Mouse (Mus musculus) lung, adult 2 months (tissue): ENCODE results near the gene Ankrd65.

Source experiments
- CTCF ChIP-seq: fragments of 200-500 bp; IDR thresholded peaks from 2 replicates; pipeline ENCODE4 v1.5.1; 2011; ENCODE audit warnings: mild to moderate bottlenecking, low read length, control low read depth; ENCODE audit not compliant: insufficient read depth
- POLR2A ChIP-seq: fragments of 200-500 bp; IDR thresholded peaks from 2 replicates; pipeline ENCODE4 v1.6.1; 2011; ENCODE audit warnings: low read depth, mild to moderate bottlenecking, control low read depth, low read length, borderline replicate concordance; ENCODE audit errors: extremely low read depth

GRCm38 (mm10) chr4:155783486-155784080, 6.7 kb upstream of the Ankrd65 start:
- TF ChIP-seq POLR2A (no peak), CTCF (no peak)
